15 mouse cellular contexts compared by ENCODE assay signal in genomic region chr8:110183748-110184147, GRCm38 (mm10). TPM values are rescaled to one million over a fixed set of nuclear protein-coding genes. Genes with fewer than 3 reads are reported as not detected.
DNase-seq lines count a peak whose midpoint lies in the region; ATAC-seq and TF ChIP-seq lines count a peak whose summit lies in the region.
"Had no signal": no experiment of that assay in that cellular context is flagged by ENCODE, and none has a peak within 500 bp of the region (broad histone marks: within the 10 kb centered on the region; RNA-seq: fewer than 3 reads in every experiment).

No protein-coding gene starts in this region.

- no peak overlapping the region for H3K9ac ChIP-seq in forebrain, postnatal 0 days
- no peak overlapping the region for H3K9ac ChIP-seq in forebrain, embryonic 11.5 days (ENCODE audit: low read length)
- no peak overlapping the region for H3K9ac ChIP-seq in lung, embryonic 14.5 days
- H3K9ac ChIP-seq: liver, embryonic 14.5 days had no signal

- H3K27ac ChIP-seq in forebrain, postnatal 0 days (ENCODE audit: low read depth, low read length), result peak overlapping the region; percentile 16; the same call in 1 of the 2 replicates
- no peak overlapping the region for H3K27ac ChIP-seq in forebrain, embryonic 11.5 days (ENCODE audit: low read depth, low read length)
- H3K27ac ChIP-seq in lung, embryonic 14.5 days (ENCODE audit: low read depth), result no peak overlapping the region
- H3K27ac ChIP-seq: liver, embryonic 14.5 days had no signal

- 23% methylated on average over 11 of the region's 11 CpGs for whole genome bisulfite sequencing in forebrain, postnatal 0 days
- WGBS in forebrain, embryonic 11.5 days, result 17% methylated on average over 11 of the region's 11 CpGs
- WGBS in lung, embryonic 14.5 days, result 18% methylated on average over 11 of the region's 11 CpGs
- 24% methylated on average over 11 of the region's 11 CpGs for WGBS in lung, adult 2 months

- no peak overlapping the region for H3K4me3 ChIP-seq in forebrain, postnatal 0 days (ENCODE audit: low read depth, low read length)
- H3K4me3 ChIP-seq in forebrain, embryonic 11.5 days (ENCODE audit: low read depth, low read length), result no peak overlapping the region
- H3K4me3 ChIP-seq in lung, embryonic 14.5 days (ENCODE audit: low read depth, low read length), result no peak overlapping the region
- H3K4me3 ChIP-seq in lung, adult 2 months (replicated peaks; ENCODE audit: extremely low read depth, low read depth, low read length), result no peak overlapping the region

- no peaks in the 10 kb centered on the region for H3K9me3 ChIP-seq in forebrain, postnatal 0 days (ENCODE audit: low read length)
- no peaks in the 10 kb centered on the region for H3K9me3 ChIP-seq in forebrain, embryonic 11.5 days (ENCODE audit: control insufficient read depth, low read length)
- no peaks in the 10 kb centered on the region for H3K9me3 ChIP-seq in lung, embryonic 14.5 days (ENCODE audit: low read depth, low read length)

- H3K36me3 ChIP-seq in forebrain, postnatal 0 days (ENCODE audit: insufficient read depth), result no peaks in the 10 kb centered on the region
- no peaks in the 10 kb centered on the region for H3K36me3 ChIP-seq in forebrain, embryonic 11.5 days (ENCODE audit: control insufficient read depth, insufficient read depth, low read length)
- H3K36me3 ChIP-seq in lung, embryonic 14.5 days (ENCODE audit: insufficient read depth), result no peaks in the 10 kb centered on the region

- no peak overlapping the region for H3K4me2 ChIP-seq in forebrain, postnatal 0 days (ENCODE audit: low read depth)
- H3K4me2 ChIP-seq in forebrain, embryonic 11.5 days (ENCODE audit: low read depth, low read length, severe bottlenecking), result no peak overlapping the region
- H3K4me2 ChIP-seq in lung, embryonic 14.5 days, result no peak overlapping the region

- H3K4me1 ChIP-seq in forebrain, postnatal 0 days (ENCODE audit: insufficient read depth), result no peaks in the 10 kb centered on the region; the same call in 1 of the 2 replicates
- H3K4me1 ChIP-seq in forebrain, embryonic 11.5 days (replicated peaks; ENCODE audit: control insufficient read depth, insufficient read depth, low read length), result peaks cover 2% of the 10 kb centered on the region; the same call in 1 of the 2 replicates
- H3K4me1 ChIP-seq in lung, embryonic 14.5 days (ENCODE audit: insufficient read depth), result no peaks in the 10 kb centered on the region
- no peaks in the 10 kb centered on the region for H3K4me1 ChIP-seq in lung, adult 2 months (ENCODE audit: control insufficient read depth, insufficient read depth, low read length)

- H3K27me3 ChIP-seq in forebrain, postnatal 0 days (ENCODE audit: insufficient read depth, low read length), result no peaks in the 10 kb centered on the region
- no peaks in the 10 kb centered on the region for H3K27me3 ChIP-seq in forebrain, embryonic 11.5 days (ENCODE audit: control insufficient read depth, insufficient read depth, low read length)
- 0 out of 2 replicates have a peak, but pooled peaks cover 2% of the 10 kb centered on the region for H3K27me3 ChIP-seq in lung, embryonic 14.5 days (ENCODE audit: insufficient read depth, low read length)

- ATAC-seq in forebrain, postnatal 0 days, result no peak
- no peak for ATAC-seq in forebrain, embryonic 11.5 days (replicated peaks; ENCODE audit: low FRiP score)
- ATAC-seq in lung, embryonic 14.5 days (ENCODE audit: insufficient read depth), result no peak

- no peak for TF ChIP-seq CTCF in forebrain, postnatal 0 days (IDR thresholded peaks at IDR 0.05; ENCODE audit: low read depth)
- no peak for TF ChIP-seq CTCF in lung, embryonic 14.5 days (IDR thresholded peaks at IDR 0.05; ENCODE audit: low read depth)
- no peak for TF ChIP-seq CTCF in lung, adult 2 months (IDR thresholded peaks at IDR 0.05; ENCODE audit: insufficient read depth, low read length)

- no peak for TF ChIP-seq POLR2A in lung, adult 2 months (IDR thresholded peaks at IDR 0.05; ENCODE audit: borderline replicate concordance, extremely low read depth, low read depth, low read length)

- no peak for DNase-seq in forebrain, postnatal 0 days
- no peak for DNase-seq in forebrain, embryonic 11.5 days (ENCODE audit: low spot score)
- peak; percentile 7 for DNase-seq in lung, embryonic 14.5 days
- no peak for DNase-seq in lung, adult 2 months
- peak; percentile 20 for DNase-seq in WW6 (ENCODE audit: low read depth, low spot score)
- DNase-seq in kidney, postnatal 4 days, result peak; percentile 27 to 31
- DNase-seq in gastrocnemius, postnatal 4 days (ENCODE audit: low spot score in 2 of 2), result no peak
- no peak for DNase-seq in cerebellum, postnatal 4 days (ENCODE audit: low spot score in 2 of 2)
- DNase-seq: cerebellum, adult 11-12 months; heart, adult 18-20 months; lung, postnatal 36 days; right cerebral cortex, postnatal 14 days had no signal

RNA-seq across cellular contexts. Expression of gene Calb2, which starts 15.7 kb away (rescaled TPM):
- 133 TPM in 2 replicates for total RNA-seq in forebrain, postnatal 0 days (2014; rRNA removed)
- polyA plus RNA-seq in forebrain, postnatal 0 days (2015; fragmentation: Nextera tagmentation; extraction: Ambion mirVana), result 177 and 286 TPM in 2 replicates
- 29.0 and 29.4 TPM in 2 replicates for polyA plus RNA-seq in forebrain, embryonic 11.5 days (2014; fragmentation: Nextera tagmentation; extraction: Ambion mirVana)
- 22.7 and 23.0 TPM in 2 replicates for polyA plus RNA-seq in lung, embryonic 14.5 days (2014; fragmentation: Nextera tagmentation; extraction: Ambion mirVana)
- 0.12 TPM in 1 of 2 replicates, not detected in the other for polyA plus RNA-seq in lung, adult 2 months (2012; rRNA removed)
- total RNA-seq in gastrocnemius, postnatal 4 days (2021), result under 1 TPM; 0.32 to 0.62 TPM
- total RNA-seq: heart, adult 18-20 months; heart, postnatal 25 days had no signal
- polyA plus RNA-seq: C2C12; liver, embryonic 14.5 days had no signal

RNA-seq across cellular contexts. Expression of gene Cmtr2, which starts 31.7 kb away (rescaled TPM):
- total RNA-seq in forebrain, postnatal 0 days (2014; rRNA removed), result 21.9 and 24.9 TPM in 2 replicates
- polyA plus RNA-seq in forebrain, postnatal 0 days (2015; fragmentation: Nextera tagmentation; extraction: Ambion mirVana), result 9.1 and 9.3 TPM in 2 replicates
- 10.4 and 12.1 TPM in 2 replicates for polyA plus RNA-seq in forebrain, embryonic 11.5 days (2014; fragmentation: Nextera tagmentation; extraction: Ambion mirVana)
- 8.3 and 8.9 TPM in 2 replicates for polyA plus RNA-seq in lung, embryonic 14.5 days (2014; fragmentation: Nextera tagmentation; extraction: Ambion mirVana)
- polyA plus RNA-seq in lung, adult 2 months (2012; rRNA removed), result 2.5 and 3.4 TPM in 2 replicates
- total RNA-seq in gastrocnemius, postnatal 4 days (2021), result 1 to 10 TPM; 4.3 to 5.6 TPM

Comparison
In these comparisons a context has a peak if more than half of its experiments do, and no peak if none do; other contexts are left out.
1. DNase-seq: peak in lung, embryonic 14.5 days (single experiment), WW6 (single experiment) and kidney, postnatal 4 days (2 of 2); none in forebrain, postnatal 0 days (single experiment), forebrain, embryonic 11.5 days (single experiment), lung, adult 2 months (single experiment), gastrocnemius, postnatal 4 days (0 of 2) and cerebellum, postnatal 4 days (0 of 2).
2. RNA of gene Calb2, which starts 15.7 kb away (polyA plus RNA-seq): 177 to 286 TPM in forebrain, postnatal 0 days, 29.0 to 29.4 TPM in forebrain, embryonic 11.5 days and 22.7 to 23.0 TPM in lung, embryonic 14.5 days; 0.12 TPM in lung, adult 2 months; every median in the first group is over 10 times any median in the second.